Mouse (Mus musculus): Measurements from ENCODE around the gene March11. TPM values are rescaled to one million over a fixed set of nuclear protein-coding genes. Genes with fewer than 3 reads are reported as not detected.

The March11 gene
- total and polyA plus RNA-seq, 3 experiments = not detected

DNA sequence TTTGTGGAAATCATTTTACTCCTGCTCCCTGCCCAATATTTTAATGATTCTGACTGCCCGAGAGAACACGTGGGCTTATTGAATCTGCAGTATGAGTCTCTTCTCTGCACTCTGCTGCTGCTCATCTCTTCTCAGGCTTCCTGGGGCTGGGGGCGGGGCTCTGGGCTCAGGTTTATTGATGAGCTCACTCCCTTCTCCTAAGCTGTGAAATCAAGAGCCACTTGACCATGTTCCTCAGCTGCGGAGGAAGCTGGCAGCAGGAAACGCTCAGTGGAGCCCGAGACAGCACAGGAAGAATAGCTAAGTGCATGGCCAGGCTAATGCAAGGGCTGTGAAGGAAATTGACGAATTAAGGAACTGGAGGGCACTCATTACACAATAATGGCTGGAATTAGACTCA is 56.5 kb downstream of the March11 start:
- Histone ChIP-seq H3K9me3 (replicated peaks; ENCODE audit: insufficient read depth, low read length) (no peaks in the 10 kb centered on the region), H3K4me1 (ENCODE audit: control insufficient read depth in 1 of 2, insufficient read depth in 2 of 2, low read length in 2 of 2) (no peaks in the 10 kb centered on the region), H3K36me3 (ENCODE audit: control insufficient read depth in 1 of 2, insufficient read depth in 2 of 2, low read length in 2 of 2) (no peaks in the 10 kb centered on the region), H3K27me3 (ENCODE audit: control insufficient read depth in 1 of 2, insufficient read depth in 2 of 2, low read length in 2 of 2) (no peaks in the 10 kb centered on the region), H3K27ac (ENCODE audit: control insufficient read depth, low read depth, low read length) (no peak overlapping the region), H3K79me2 (ENCODE audit: control insufficient read depth, insufficient read depth, low read length, poor library complexity) (no peaks in the 10 kb centered on the region), H3K9ac (ENCODE audit: control insufficient read depth, low read depth, low read length, poor library complexity, severe bottlenecking) (no peak overlapping the region), H3K4me3 (ENCODE audit: control insufficient read depth in 1 of 2, insufficient read depth in 1 of 2, low read depth in 2 of 2, low read length in 2 of 2) (no peak overlapping the region)
- TF ChIP-seq CHD1 (IDR thresholded peaks at IDR 0.05; ENCODE audit: low read depth, low read length) (no peak), SMC3 (IDR thresholded peaks at IDR 0.05; ENCODE audit: low read depth, low read length) (no peak), USF1 (IDR thresholded peaks at IDR 0.05; ENCODE audit: low read depth, low read length) (no peak), MYB (IDR thresholded peaks at IDR 0.05; ENCODE audit: low read depth, low read length) (no peak), ZC3H11A (IDR thresholded peaks at IDR 0.05; ENCODE audit: low read depth, low read length) (no peak), MAZ (IDR thresholded peaks at IDR 0.05; ENCODE audit: low read depth, low read length) (no peak), TCF12 (IDR thresholded peaks at IDR 0.05; ENCODE audit: low read depth, low read length) (no peak), NELFE (IDR thresholded peaks at IDR 0.05; ENCODE audit: low read depth, low read length) (no peak), ZKSCAN1 (IDR thresholded peaks at IDR 0.05; ENCODE audit: low read depth, low read length) (no peak), JUND (IDR thresholded peaks at IDR 0.05; ENCODE audit: low read depth, low read length) (no peak), POLR2AphosphoS2 (IDR thresholded peaks at IDR 0.05; ENCODE audit: low read length) (no peak), RCOR1 (IDR thresholded peaks at IDR 0.05; ENCODE audit: low read depth, low read length) (no peak), TBP (IDR thresholded peaks at IDR 0.05; ENCODE audit: low read depth, low read length) (no peak), MAFK (IDR thresholded peaks at IDR 0.05; ENCODE audit: borderline replicate concordance, low read depth, low read length) (no peak), CHD2 (IDR thresholded peaks at IDR 0.05; ENCODE audit: low read length) (no peak), NRF1 (IDR thresholded peaks at IDR 0.05; ENCODE audit: insufficient read depth, low read depth, low read length, poor library complexity, severe bottlenecking) (no peak), BHLHE40 (IDR thresholded peaks at IDR 0.05; ENCODE audit: borderline replicate concordance, low read depth, low read length) (no peak), CTCF (IDR thresholded peaks at IDR 0.05 in 2 of 3, conservative IDR thresholded peaks at IDR 0.05 in 1 of 3; ENCODE audit: control insufficient read depth in 1 of 3, insufficient read depth in 1 of 3, low read depth in 2 of 3, low read length in 3 of 3, poor library complexity in 1 of 3, severe bottlenecking in 1 of 3) (no peak), MEF2A (IDR thresholded peaks at IDR 0.05; ENCODE audit: extremely low read depth, insufficient replicate concordance, low read depth, low read length, poor library complexity, severe bottlenecking) (no peak)
- no peak for DNase-seq (ENCODE audit: low read depth, low spot score)

DNA sequence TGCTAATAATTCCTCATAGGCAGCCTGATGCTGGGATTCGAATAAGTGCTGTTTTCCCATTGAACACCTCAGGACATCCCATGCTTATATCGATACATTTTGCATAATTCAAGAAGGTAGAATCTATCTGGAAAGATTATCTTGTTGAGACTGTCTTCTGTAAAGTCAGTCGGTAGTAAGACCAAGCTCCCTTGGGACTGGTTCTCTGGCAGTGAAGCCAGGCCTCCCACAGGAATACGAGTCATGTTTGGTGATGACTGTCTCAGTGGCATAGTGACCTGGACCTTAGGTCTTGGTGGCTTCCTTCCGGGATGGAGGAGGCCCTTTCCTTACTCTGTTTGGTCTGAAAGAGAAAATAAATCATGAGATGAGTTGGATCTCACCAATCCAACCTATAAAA is 57.7 kb downstream of the March11 start:
- Histone ChIP-seq H3K4me3 (ENCODE audit: control insufficient read depth in 1 of 2, insufficient read depth in 1 of 2, low read depth in 2 of 2, low read length in 2 of 2) (no peak overlapping the region), H3K79me2 (ENCODE audit: control insufficient read depth, insufficient read depth, low read length, poor library complexity) (no peaks in the 10 kb centered on the region), H3K4me1 (ENCODE audit: control insufficient read depth in 1 of 2, insufficient read depth in 2 of 2, low read length in 2 of 2) (no peaks in the 10 kb centered on the region), H3K27ac (ENCODE audit: control insufficient read depth, low read depth, low read length) (no peak overlapping the region), H3K9ac (ENCODE audit: control insufficient read depth, low read depth, low read length, poor library complexity, severe bottlenecking) (no peak overlapping the region), H3K9me3 (replicated peaks; ENCODE audit: insufficient read depth, low read length) (no peaks in the 10 kb centered on the region), H3K27me3 (ENCODE audit: control insufficient read depth in 1 of 2, insufficient read depth in 2 of 2, low read length in 2 of 2) (no peaks in the 10 kb centered on the region), H3K36me3 (ENCODE audit: control insufficient read depth in 1 of 2, insufficient read depth in 2 of 2, low read length in 2 of 2) (no peaks in the 10 kb centered on the region)
- TF ChIP-seq NRF1 (IDR thresholded peaks at IDR 0.05; ENCODE audit: insufficient read depth, low read depth, low read length, poor library complexity, severe bottlenecking) = no peak
- no peak for TF ChIP-seq JUND (IDR thresholded peaks at IDR 0.05; ENCODE audit: low read depth, low read length)
- no peak for TF ChIP-seq MAX (IDR thresholded peaks at IDR 0.05; ENCODE audit: low read length)
- TF ChIP-seq ZC3H11A (IDR thresholded peaks at IDR 0.05; ENCODE audit: low read depth, low read length) = no peak
- no peak for TF ChIP-seq RAD21 (IDR thresholded peaks at IDR 0.05; ENCODE audit: low read depth, low read length)
- TF ChIP-seq POLR2A (IDR thresholded peaks at IDR 0.05; ENCODE audit: control insufficient read depth in 1 of 2, insufficient read depth in 1 of 2, low read depth in 1 of 2, low read length in 2 of 2, poor library complexity in 1 of 2) = no peak
- no peak for TF ChIP-seq E2F4 (IDR thresholded peaks at IDR 0.05; ENCODE audit: borderline replicate concordance, low read depth, low read length)
- no peak for TF ChIP-seq SIN3A (IDR thresholded peaks at IDR 0.05; ENCODE audit: low read length)
- no peak for TF ChIP-seq MAZ (IDR thresholded peaks at IDR 0.05; ENCODE audit: low read depth, low read length)
- no peak for TF ChIP-seq CHD1 (IDR thresholded peaks at IDR 0.05; ENCODE audit: low read depth, low read length)
- DNase-seq (ENCODE audit: low read depth, low spot score) = no peak
